Mouse (Mus musculus) spleen, adult 2 months (tissue): ENCODE data around the gene Dst.

Source experiments
- CTCF ChIP-seq: fragments of 200-500 bp; IDR thresholded peaks from 2 replicates; pipeline ENCODE4 v1.5.1; 2011; ENCODE audit warnings: mild to moderate bottlenecking, inconsistent platforms; ENCODE audit not compliant: insufficient read depth, insufficient read length, insufficient replicate concordance; ENCODE audit errors: extremely low read depth
- POLR2A ChIP-seq: fragments of 200-500 bp; IDR thresholded peaks from 2 replicates; pipeline ENCODE4 v1.6.1; 2011; ENCODE audit warnings: low read depth, low read length, inconsistent platforms

DNA sequence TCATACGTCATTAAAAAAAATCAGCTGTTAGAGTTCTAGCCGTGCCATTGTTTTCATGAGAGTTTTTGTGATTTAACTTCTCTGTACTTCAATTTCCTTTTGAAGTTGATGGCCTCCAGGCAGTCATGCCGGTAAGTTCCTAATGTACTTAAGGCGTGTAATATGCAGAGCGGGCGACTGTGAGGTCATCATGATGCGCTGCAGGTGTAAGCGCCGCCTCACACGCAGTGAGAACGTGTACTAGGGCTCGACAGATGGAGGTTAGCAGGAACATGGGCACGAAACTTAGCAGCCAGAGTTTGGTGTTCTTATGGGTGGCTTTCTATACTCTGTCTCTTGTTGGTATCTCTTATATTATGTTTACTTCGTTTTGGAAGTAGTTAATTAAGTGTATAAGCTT lies 148.6 kb downstream of the Dst start:
- TF ChIP-seq POLR2A = no peak
- TF ChIP-seq CTCF = no peak
